Mouse (Mus musculus): ENCODE measurements around the gene Hist2h2ab. TPM values are rescaled to one million over a fixed set of nuclear protein-coding genes. Genes with fewer than 3 reads are reported as not detected.

Gene Hist2h2ab
- total RNA-seq, 1 experiment = 54.2 TPM

DNA sequence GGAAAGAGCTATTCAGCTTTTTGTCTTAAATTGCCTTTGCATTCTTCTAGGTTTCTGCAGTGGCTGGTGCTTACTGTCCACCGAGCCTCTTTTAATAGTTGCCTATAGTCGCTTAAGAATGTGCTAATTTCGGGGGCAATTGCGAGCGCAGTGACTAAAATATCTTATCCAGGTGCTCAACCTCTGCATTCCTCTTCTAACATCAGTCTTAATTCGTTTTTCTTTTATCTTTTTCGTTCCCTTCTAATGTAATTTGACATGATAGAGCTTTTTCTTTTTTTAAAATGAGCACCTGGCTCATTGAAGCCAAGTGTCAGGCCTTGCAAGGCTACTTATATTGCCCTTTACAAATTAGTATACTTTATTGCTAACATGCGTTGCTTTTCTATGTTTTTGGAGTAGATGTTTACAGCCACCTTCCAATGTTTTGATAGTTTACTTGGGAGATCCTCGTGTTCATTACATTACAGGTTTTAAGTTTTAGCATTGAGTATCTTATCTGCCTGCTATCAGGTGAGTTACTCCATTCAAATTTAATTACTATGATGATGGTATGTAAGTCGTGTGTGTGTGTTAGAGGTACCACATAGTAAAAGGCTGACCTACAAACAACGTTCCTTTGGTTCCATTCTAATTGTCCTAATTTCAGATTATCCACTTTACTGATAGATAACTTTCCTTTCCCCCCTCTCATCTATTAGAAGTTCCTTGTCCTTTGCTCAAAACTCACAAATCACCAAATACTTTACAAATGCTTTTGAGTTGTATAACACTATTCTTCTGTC lies 27.9 kb downstream of the Hist2h2ab start:
- H3K9ac ChIP-seq (ENCODE audit: insufficient read depth, low read depth, low read length, poor library complexity, severe bottlenecking) = peak overlapping the region; percentile 72
- no peak for TF ChIP-seq ZC3H11A (IDR thresholded peaks at IDR 0.05; ENCODE audit: borderline replicate concordance, low read depth, low read length)
- no peak for TF ChIP-seq CHD2 (IDR thresholded peaks at IDR 0.05; ENCODE audit: low read depth, low read length)
- H3K36me3 ChIP-seq (ENCODE audit: control insufficient read depth, insufficient read depth, low read length, poor library complexity, severe bottlenecking) = no peaks in the 10 kb centered on the region
- in situ Hi-C loops (cut with MboI; ENCODE audit: low sequenced_read_pairs in 2 of 2, unreplicated experiment in 2 of 2) = no loop called here
- H3K9me3 ChIP-seq (ENCODE audit: control insufficient read depth, insufficient read depth, low read depth, low read length) = no peaks in the 10 kb centered on the region
- DNase-seq (ENCODE audit: low read depth, low spot score) = no peak
- peaks cover 3 to 8% of the 10 kb centered on the region in 2 experiments; a peak in 3 of 4 replicates for H3K4me1 ChIP-seq (ENCODE audit: control insufficient read depth in 2 of 2, insufficient read depth in 2 of 2, low read length in 2 of 2, poor library complexity in 1 of 2)
- H3K4me3 ChIP-seq (ENCODE audit: insufficient read depth in 1 of 2, low read depth in 1 of 2, low read length in 2 of 2, poor library complexity in 1 of 2, severe bottlenecking in 1 of 2) = peak overlapping the region; percentile 57 to 64
- H3K27ac ChIP-seq (ENCODE audit: insufficient read depth, low read depth, low read length, poor library complexity, severe bottlenecking) = peak overlapping the region; percentile 86

DNA sequence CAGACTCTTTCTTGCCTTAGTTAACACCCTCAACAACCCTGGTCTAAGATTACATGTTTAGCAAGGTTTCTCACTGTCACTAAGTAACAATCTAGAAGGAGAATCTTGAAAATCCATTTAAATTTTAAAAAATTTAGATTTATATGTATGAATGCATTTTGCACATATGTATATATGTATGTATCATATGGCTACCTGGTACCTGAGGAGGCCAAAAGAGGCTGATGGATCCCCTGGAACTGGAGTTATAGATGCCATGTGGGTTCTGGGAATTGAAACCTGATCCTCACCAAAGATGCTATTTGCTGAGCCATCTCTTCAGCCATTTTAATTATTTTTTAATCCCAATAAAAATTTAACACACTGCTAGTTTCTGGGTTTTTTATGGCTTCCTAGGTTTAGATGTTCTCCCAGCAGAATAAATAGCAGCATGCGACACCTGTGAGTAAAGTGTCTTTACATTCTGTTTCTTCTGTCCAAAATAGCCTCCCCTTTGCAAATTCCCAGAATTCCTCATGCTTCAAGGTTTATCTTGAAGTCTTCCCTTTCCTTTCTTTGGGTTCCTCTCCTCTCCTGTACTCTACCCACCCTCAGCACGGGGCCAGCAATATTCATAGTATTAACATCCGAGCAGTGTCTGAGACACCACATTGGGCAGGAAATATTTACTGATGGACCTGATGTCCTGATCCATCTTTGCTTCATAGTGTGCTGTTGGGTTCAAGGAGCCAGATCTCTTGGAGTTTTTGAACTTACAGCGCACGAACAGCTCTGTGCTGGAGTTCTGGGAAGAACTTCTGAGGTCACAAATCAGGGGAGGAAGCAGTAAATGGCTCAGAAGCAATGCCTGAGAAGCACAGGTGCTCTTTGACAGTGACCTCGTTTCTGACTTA lies 28.7 kb downstream of the Hist2h2ab start:
- TF ChIP-seq MAFK (IDR thresholded peaks at IDR 0.05; ENCODE audit: insufficient read depth, low read depth, low read length) (no peak), CHD2 (IDR thresholded peaks at IDR 0.05; ENCODE audit: low read depth, low read length) (peak; percentile 45; the same call in 1 of the 2 replicates)
- in situ Hi-C loops (cut with MboI; ENCODE audit: low sequenced_read_pairs in 2 of 2, unreplicated experiment in 2 of 2) = no loop called here
- Histone ChIP-seq H3K4me1 (ENCODE audit: control insufficient read depth in 2 of 2, insufficient read depth in 2 of 2, low read length in 2 of 2, poor library complexity in 1 of 2) (peaks cover 3 to 8% of the 10 kb centered on the region in 2 experiments; a peak in 3 of 4 replicates), H3K27ac (ENCODE audit: insufficient read depth, low read depth, low read length, poor library complexity, severe bottlenecking) (no peak overlapping the region; the same call in 1 of the 2 replicates), H3K4me3 (ENCODE audit: insufficient read depth in 1 of 2, low read depth in 1 of 2, low read length in 2 of 2, poor library complexity in 1 of 2, severe bottlenecking in 1 of 2) (peak overlapping the region; percentile 57 to 64), H3K9ac (ENCODE audit: insufficient read depth, low read depth, low read length, poor library complexity, severe bottlenecking) (peak overlapping the region; percentile 13; the same call in 1 of the 2 replicates), H3K9me3 (ENCODE audit: control insufficient read depth, insufficient read depth, low read depth, low read length) (no peaks in the 10 kb centered on the region), H3K36me3 (ENCODE audit: control insufficient read depth, insufficient read depth, low read length, poor library complexity, severe bottlenecking) (no peaks in the 10 kb centered on the region)
- DNase-seq (ENCODE audit: low read depth, low spot score) = no peak

DNA sequence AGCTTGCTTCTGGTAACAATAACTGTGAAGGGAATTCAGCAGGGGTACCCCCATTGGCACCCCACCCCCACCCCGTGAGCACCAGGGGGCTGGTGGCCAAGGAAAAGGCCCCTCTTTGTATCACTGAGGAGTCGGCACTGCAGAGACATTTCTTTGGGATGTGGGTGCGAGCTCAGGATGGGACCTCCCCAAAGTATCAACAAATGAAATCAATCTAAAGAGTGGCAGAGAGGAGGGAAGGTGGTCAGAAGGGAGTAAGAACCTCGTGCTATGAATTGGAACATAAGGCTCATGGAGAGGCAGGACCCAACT lies 29.3 kb downstream of the Hist2h2ab start:
- H3K4me1 ChIP-seq (ENCODE audit: control insufficient read depth in 2 of 2, insufficient read depth in 2 of 2, low read length in 2 of 2, poor library complexity in 1 of 2) = peaks cover 2 to 4% of the 10 kb centered on the region in 2 experiments; a peak in 2 of 4 replicates
- H3K27ac ChIP-seq (ENCODE audit: insufficient read depth, low read depth, low read length, poor library complexity, severe bottlenecking) = no peak overlapping the region
- no peaks in the 10 kb centered on the region for H3K36me3 ChIP-seq (ENCODE audit: control insufficient read depth, insufficient read depth, low read length, poor library complexity, severe bottlenecking)
- DNase-seq (ENCODE audit: low read depth, low spot score) = no peak
- in situ Hi-C loops (cut with MboI; ENCODE audit: low sequenced_read_pairs in 2 of 2, unreplicated experiment in 2 of 2) = no loop called here
- H3K9ac ChIP-seq (ENCODE audit: insufficient read depth, low read depth, low read length, poor library complexity, severe bottlenecking) = peak overlapping the region; percentile 13; the same call in 1 of the 2 replicates
- H3K4me3 ChIP-seq (ENCODE audit: insufficient read depth in 1 of 2, low read depth in 1 of 2, low read length in 2 of 2, poor library complexity in 1 of 2, severe bottlenecking in 1 of 2) = peak overlapping the region; percentile 29 to 57; a peak in 2 of 4 replicates
- TF ChIP-seq ZC3H11A (IDR thresholded peaks at IDR 0.05; ENCODE audit: borderline replicate concordance, low read depth, low read length) = no peak
- no peaks in the 10 kb centered on the region for H3K9me3 ChIP-seq (ENCODE audit: control insufficient read depth, insufficient read depth, low read depth, low read length)

- no peak for TF ChIP-seq MAFK (IDR thresholded peaks at IDR 0.05; ENCODE audit: insufficient read depth, low read depth, low read length)
- TF ChIP-seq ZNF384 (IDR thresholded peaks at IDR 0.05; ENCODE audit: low read depth, low read length) = no peak
- no peak for TF ChIP-seq ZC3H11A (IDR thresholded peaks at IDR 0.05; ENCODE audit: borderline replicate concordance, low read depth, low read length)
- TF ChIP-seq HCFC1 (IDR thresholded peaks at IDR 0.05; ENCODE audit: borderline replicate concordance, insufficient read depth, low read length) = no peak
- no peak for TF ChIP-seq CHD2 (IDR thresholded peaks at IDR 0.05; ENCODE audit: low read depth, low read length)
- Histone ChIP-seq H3K27ac (ENCODE audit: insufficient read depth, low read depth, low read length, poor library complexity, severe bottlenecking) (no peak overlapping the region), H3K9ac (ENCODE audit: insufficient read depth, low read depth, low read length, poor library complexity, severe bottlenecking) (no peak overlapping the region), H3K4me3 (ENCODE audit: insufficient read depth in 1 of 2, low read depth in 1 of 2, low read length in 2 of 2, poor library complexity in 1 of 2, severe bottlenecking in 1 of 2) (no peak overlapping the region), H3K9me3 (ENCODE audit: control insufficient read depth, insufficient read depth, low read depth, low read length) (no peaks in the 10 kb centered on the region), H3K36me3 (ENCODE audit: control insufficient read depth, insufficient read depth, low read length, poor library complexity, severe bottlenecking) (no peaks in the 10 kb centered on the region), H3K4me1 (ENCODE audit: control insufficient read depth in 2 of 2, insufficient read depth in 2 of 2, low read length in 2 of 2, poor library complexity in 1 of 2) (peaks cover 2 to 3% of the 10 kb centered on the region in 2 experiments; a peak in 1 of 4 replicates)
- no peak for DNase-seq (ENCODE audit: low read depth, low spot score)
- in situ Hi-C loops (cut with MboI; ENCODE audit: low sequenced_read_pairs in 2 of 2, unreplicated experiment in 2 of 2) = no loop called here
Observed at GRCm38 (mm10) chr3:96250890-96251289, 31.2 kb downstream of the Hist2h2ab start.

Measured in ES-E14 (cell line).